Mouse (Mus musculus) stomach, postnatal 0 days (tissue): ENCODE data around the gene Rad51b. TPM values are rescaled to one million over a fixed set of nuclear protein-coding genes. Genes with fewer than 3 reads are reported as not detected.

Source experiments
- ATAC-seq: fragments of 200-750 bp; cut with Nextera tagmentation; 2 replicates; pipeline ENCODE4 v1.8.0; 2017; ENCODE audit not compliant: low FRiP score, low TSS enrichment
- DNase-seq: peaks from one replicate; pipeline ENCODE4 v3.0.0-alpha.2; 2016; ENCODE audit warnings: low spot score
- H3K27ac ChIP-seq: fragments of 300-500 bp; sonication (generic); replicated peaks from 2 replicates; pipeline ENCODE4 v1.5.1; 2014; ENCODE audit warnings: mild to moderate bottlenecking, control low read depth
- H3K27me3 ChIP-seq: fragments of 300-500 bp; sonication (generic); 2 replicates; pipeline ENCODE4 v1.6.1; 2014; ENCODE audit warnings: low read length; ENCODE audit not compliant: control insufficient read depth, insufficient read depth
- H3K36me3 ChIP-seq: fragments of 300-500 bp; sonication (generic); 2 replicates; pipeline ENCODE4 v1.6.1; 2014; ENCODE audit warnings: low read length, mixed read lengths; ENCODE audit not compliant: control insufficient read depth, insufficient read depth
- H3K4me1 ChIP-seq: fragments of 300-500 bp; sonication (generic); replicated peaks from 2 replicates; pipeline ENCODE4 v1.6.1; 2014; ENCODE audit warnings: antibody characterized with exemption; ENCODE audit not compliant: control insufficient read depth, insufficient read depth
- H3K4me2 ChIP-seq: fragments of 300-500 bp; sonication (generic); replicated peaks from 2 replicates; pipeline ENCODE4 v1.6.1; 2014; ENCODE audit warnings: low read depth, mild to moderate bottlenecking, control low read depth, moderate library complexity
- H3K4me3 ChIP-seq: fragments of 300-500 bp; sonication (generic); 2 replicates; pipeline ENCODE4 v1.5.1; 2014; ENCODE audit warnings: low read depth, low read length, control low read depth
- H3K9ac ChIP-seq: fragments of 300-500 bp; sonication (generic); 2 replicates; pipeline ENCODE4 v1.6.1; 2014; ENCODE audit warnings: mild to moderate bottlenecking, low read length, control low read depth, mixed read lengths
- H3K9me3 ChIP-seq: fragments of 300-500 bp; sonication (generic); 2 replicates; pipeline ENCODE4 v1.6.1; 2016; ENCODE audit warnings: low read length; ENCODE audit not compliant: control insufficient read depth
- CTCF ChIP-seq: IDR thresholded peaks from 2 replicates; pipeline ENCODE4 v1.5.1; 2016; ENCODE audit warnings: antibody characterized with exemption, low read depth, mild to moderate bottlenecking, moderate library complexity
- EP300 ChIP-seq: optimal IDR thresholded peaks from 2 replicates; pipeline ENCODE3; 2016; ENCODE audit warnings: antibody characterized with exemption
- WGBS: fragments of 180-500 bp; shearing (Covaris S2); extraction: QIAGEN DNeasy Blood & Tissue Kit; methylation state at CpG from one replicate; pipeline ENCODE4 v1.1.7; 2014; 5-methylcytosine and 5-hydroxymethylcytosine counted together
- polyA plus RNA-seq: library from polyadenylated mRNA; unstranded; fragments of >200 nt; fragmentation: Nextera tagmentation; extraction: Ambion mirVana; gene quantifications from 2 replicates; pipeline ENCODE4 v1.2.1, GENCODE M21; 2015

Rad51b gene
- polyA plus RNA-seq, 1 experiment from 2014 or later = 2.0 TPM

DNA sequence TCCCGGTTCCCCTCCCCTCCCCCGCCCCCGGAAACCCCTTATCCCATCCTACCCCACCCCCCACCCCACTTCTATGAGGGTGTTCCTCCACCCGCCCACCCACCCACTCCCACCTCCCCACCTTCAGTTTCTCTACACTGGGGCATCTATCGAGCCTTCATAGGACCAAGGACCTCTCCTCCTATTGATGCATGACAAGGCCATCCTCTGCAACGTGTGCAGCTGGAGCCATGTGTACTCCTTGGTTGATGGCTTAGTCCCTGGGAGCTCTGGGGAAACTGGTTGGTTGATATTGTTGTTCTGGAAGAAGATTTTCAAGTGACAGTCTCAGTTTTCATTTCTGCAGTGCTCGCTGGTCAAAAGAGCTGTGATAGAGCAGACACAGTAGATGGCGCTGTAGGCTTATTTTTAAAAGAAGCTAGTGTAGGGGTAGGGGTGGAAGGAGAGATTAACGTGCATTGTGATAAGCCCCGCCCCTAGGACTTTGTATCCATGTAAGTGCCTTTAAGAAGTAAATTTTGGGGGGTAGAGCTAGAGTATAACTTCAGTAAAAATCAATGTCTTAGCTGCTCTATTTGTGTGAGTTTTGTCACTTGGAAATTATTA is 61.6 kb downstream of the Rad51b start:
- no peaks in the 10 kb centered on the region for H3K36me3 ChIP-seq
- no peak overlapping the region for H3K9ac ChIP-seq
- no peak overlapping the region for H3K27ac ChIP-seq
- H3K4me1 ChIP-seq = peaks cover 11% of the 10 kb centered on the region; the same call in 1 of the 2 replicates
- DNase-seq (peak; percentile 61), ATAC-seq (peak; percentile 81)
- no peak for TF ChIP-seq EP300
- TF ChIP-seq CTCF = peak; percentile 87
- no peak overlapping the region for H3K4me3 ChIP-seq
- H3K9me3 ChIP-seq = no peaks in the 10 kb centered on the region
- no peaks in the 10 kb centered on the region for H3K27me3 ChIP-seq
- 10% methylated on average over 10 of the region's 10 CpGs for WGBS
- H3K4me2 ChIP-seq = no peak overlapping the region

DNA sequence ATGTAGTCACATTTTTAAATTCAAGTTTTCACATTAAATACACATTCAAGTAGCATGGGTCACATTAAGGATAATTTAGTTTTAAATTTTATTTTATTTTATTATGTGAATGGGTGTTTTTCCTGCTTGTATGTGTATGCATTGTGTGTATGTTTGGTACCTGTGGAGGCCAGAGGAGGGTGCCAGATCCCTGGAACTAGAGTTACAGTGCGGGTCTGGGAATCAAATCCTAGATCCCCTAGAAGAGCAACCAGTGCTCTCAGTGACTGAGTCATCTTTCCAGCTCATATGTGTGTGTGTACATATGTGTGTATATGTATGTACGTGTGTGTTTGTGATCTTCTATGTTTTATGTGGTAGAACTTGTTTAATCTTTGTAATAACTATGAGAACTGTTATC is 62.3 kb downstream of the Rad51b start:
- H3K36me3 ChIP-seq = no peaks in the 10 kb centered on the region
- ATAC-seq (no peak), DNase-seq (no peak)
- WGBS = 94% methylated on average over 2 of the region's 2 CpGs
- H3K9ac ChIP-seq = no peak overlapping the region
- H3K27ac ChIP-seq = no peak overlapping the region
- no peaks in the 10 kb centered on the region for H3K27me3 ChIP-seq
- no peak overlapping the region for H3K4me2 ChIP-seq
- H3K4me3 ChIP-seq = no peak overlapping the region
- TF ChIP-seq EP300 (no peak), CTCF (peak; percentile 64)
- no peaks in the 10 kb centered on the region for H3K9me3 ChIP-seq
- peaks cover 9% of the 10 kb centered on the region; the same call in 1 of the 2 replicates for H3K4me1 ChIP-seq

DNA sequence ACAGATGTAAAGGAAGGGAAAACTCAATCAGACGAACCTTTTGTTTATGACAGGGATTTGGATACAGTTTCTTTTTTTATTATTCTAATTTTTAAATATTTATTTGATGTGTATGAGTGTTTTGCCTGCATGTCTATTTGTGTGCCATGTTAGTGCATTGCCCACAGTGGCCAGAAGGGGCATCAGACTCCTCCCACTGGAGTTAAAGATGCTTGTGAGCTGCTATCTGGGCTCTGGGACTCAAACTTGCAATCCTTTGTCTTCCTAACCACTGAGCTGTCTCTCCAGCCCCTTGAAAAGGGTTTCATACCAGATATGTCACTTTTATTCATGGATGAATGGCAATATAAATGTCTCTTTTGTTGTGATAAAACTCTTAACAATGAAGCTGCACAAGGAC is 65.1 kb downstream of the Rad51b start:
- no peak for DNase-seq
- H3K27me3 ChIP-seq = no peaks in the 10 kb centered on the region
- no peaks in the 10 kb centered on the region for H3K9me3 ChIP-seq
- no peaks in the 10 kb centered on the region for H3K36me3 ChIP-seq
- 63% methylated on average over 1 of the region's 1 CpGs for WGBS
- TF ChIP-seq CTCF = peak; percentile 65
- TF ChIP-seq EP300 = no peak
- ATAC-seq = no peak
- no peak overlapping the region for H3K9ac ChIP-seq
- H3K4me3 ChIP-seq = no peak overlapping the region
- H3K27ac ChIP-seq = no peak overlapping the region
- no peak overlapping the region for H3K4me2 ChIP-seq
- no peaks in the 10 kb centered on the region for H3K4me1 ChIP-seq

DNA sequence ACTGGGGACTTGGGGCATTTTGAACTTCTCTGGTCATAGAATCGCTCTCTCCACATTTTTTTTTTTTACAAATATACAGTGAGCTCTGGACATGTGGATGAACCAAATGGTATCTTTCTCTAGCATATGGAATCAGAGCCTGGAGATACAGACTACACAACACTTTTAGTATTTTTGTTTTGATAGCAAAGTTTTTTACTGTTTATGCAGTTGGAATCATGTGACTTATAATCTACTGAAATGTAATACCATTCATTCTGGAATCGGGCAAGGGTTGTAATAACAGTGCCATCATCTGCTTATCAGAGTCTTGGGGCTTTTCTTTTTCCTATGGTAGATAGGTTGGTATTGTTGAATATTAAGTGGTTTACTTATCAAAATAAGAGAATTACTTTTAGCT is 67.2 kb downstream of the Rad51b start:
- ATAC-seq (no peak), DNase-seq (no peak)
- Histone ChIP-seq H3K27me3 (no peaks in the 10 kb centered on the region), H3K36me3 (no peaks in the 10 kb centered on the region), H3K9me3 (no peaks in the 10 kb centered on the region), H3K27ac (no peak overlapping the region), H3K4me2 (no peak overlapping the region), H3K9ac (no peak overlapping the region), H3K4me3 (no peak overlapping the region), H3K4me1 (no peaks in the 10 kb centered on the region)
- 80% methylated on average over 2 of the region's 2 CpGs for WGBS
- no peak for TF ChIP-seq CTCF
- no peak for TF ChIP-seq EP300

DNA sequence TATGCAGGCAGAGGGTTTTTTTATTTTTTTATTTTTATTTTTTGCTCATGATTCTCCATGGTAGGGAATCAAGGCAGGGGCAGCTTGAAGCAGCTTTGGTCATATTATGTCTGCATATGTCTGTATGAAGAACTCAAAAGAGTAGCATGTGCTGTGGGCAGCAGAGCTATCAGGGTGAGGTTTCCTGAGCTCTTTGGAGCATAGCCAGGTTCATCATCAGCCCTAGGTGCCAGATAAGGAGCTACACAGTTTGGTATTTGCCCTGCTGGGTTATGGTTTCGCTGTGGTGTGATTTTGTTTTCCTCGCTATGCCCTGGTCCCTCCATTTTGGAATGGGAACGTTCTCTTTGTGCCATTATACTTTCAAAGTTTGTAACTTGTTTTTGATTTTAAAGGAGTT is 71.7 kb downstream of the Rad51b start:
- 88% methylated on average over 3 of the region's 3 CpGs for WGBS
- no peak for ATAC-seq

DNA sequence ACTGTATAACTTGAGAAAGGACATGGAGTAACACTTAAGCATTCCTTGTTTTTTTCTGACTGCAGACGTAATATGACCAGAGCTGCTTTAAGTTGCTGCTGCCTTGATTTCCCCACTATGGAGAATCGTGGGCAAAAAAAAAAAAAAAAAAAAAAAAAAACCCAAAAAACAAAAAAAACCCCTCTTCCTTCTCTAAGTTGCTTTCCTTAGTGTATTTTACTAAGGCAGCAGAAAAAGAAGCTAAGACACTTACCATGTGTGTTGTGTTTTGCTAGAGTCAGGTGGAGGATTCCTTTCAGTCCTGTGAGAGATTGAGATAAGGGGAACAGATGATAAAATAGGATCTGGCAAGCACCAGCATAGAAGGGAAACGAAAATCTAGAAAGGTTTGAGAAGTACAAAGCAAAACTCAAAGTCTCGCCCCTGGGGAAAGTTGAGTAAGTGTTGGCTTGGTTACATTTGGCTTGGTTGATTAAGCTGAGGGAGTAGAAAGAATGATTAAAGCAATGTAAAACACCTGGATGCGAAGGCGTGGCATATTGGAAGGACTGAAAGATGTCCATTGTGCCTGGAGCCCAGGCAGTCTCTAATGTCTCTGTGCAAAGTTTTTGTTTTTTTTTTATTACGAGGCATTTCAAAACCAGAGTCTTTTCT is 72.6 kb downstream of the Rad51b start:
- DNase-seq (no peak), ATAC-seq (no peak)
- Histone ChIP-seq H3K4me2 (no peak overlapping the region), H3K4me3 (no peak overlapping the region), H3K4me1 (no peaks in the 10 kb centered on the region), H3K9ac (no peak overlapping the region), H3K9me3 (no peaks in the 10 kb centered on the region), H3K27ac (no peak overlapping the region), H3K27me3 (no peaks in the 10 kb centered on the region), H3K36me3 (no peaks in the 10 kb centered on the region)
- WGBS = 63% methylated on average over 7 of the region's 7 CpGs
- TF ChIP-seq EP300 (no peak), CTCF (no peak)

More for the DNA sequence above, 71.7 kb downstream of the Rad51b start:
- no peak overlapping the region for H3K4me3 ChIP-seq
- no peaks in the 10 kb centered on the region for H3K36me3 ChIP-seq
- H3K4me1 ChIP-seq = no peaks in the 10 kb centered on the region
- no peak overlapping the region for H3K9ac ChIP-seq
- H3K27me3 ChIP-seq = no peaks in the 10 kb centered on the region
- no peak overlapping the region for H3K27ac ChIP-seq
- DNase-seq = no peak
- TF ChIP-seq CTCF (no peak), EP300 (no peak)
- no peak overlapping the region for H3K4me2 ChIP-seq
- H3K9me3 ChIP-seq = no peaks in the 10 kb centered on the region
